Mouse (Mus musculus): ENCODE measurements around the gene Ung. TPM values are rescaled to one million over a fixed set of nuclear protein-coding genes. Genes with fewer than 3 reads are reported as not detected.
A peak's percentile ranks its signal among the peaks of the same experiment; 100 is the strongest.

The Ung gene
- total and polyA plus RNA-seq, 2 experiments from 2014 or later = 13.8 to 14.0 TPM

DNA sequence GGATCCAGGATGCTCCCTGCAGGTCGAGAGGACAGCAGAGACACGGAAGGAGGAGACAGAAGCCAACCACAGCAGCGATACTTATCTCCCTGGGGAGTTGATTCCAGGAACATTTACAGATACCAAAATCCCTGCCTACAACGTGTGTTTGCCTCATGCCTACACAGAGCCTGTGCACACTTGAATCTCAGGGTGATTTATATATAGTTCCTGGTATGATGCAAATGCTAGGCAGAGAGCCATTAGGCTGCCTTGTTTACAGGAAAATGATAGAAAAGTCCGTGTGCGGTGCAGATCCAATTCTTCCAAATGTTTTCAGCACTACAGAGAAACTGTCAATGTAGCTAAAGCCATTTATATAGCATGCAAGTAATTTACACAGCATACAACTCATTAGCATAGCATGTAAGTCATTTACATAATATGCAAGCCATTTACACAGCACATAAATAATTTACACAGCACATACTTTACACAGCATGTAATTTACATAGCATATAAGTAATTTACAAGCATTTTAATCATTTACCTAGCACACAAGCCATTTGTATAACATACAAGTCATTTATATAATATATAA lies 33.0 kb downstream of the Ung start:
- Histone ChIP-seq H3K36me3 (ENCODE audit: insufficient read depth, low read length) (no peaks in the 10 kb centered on the region), H3K4me3 (ENCODE audit: low read length) (no peak overlapping the region), H3K4me2 (ENCODE audit: low read depth, low read length) (no peak overlapping the region), H3K4me1 (ENCODE audit: insufficient read depth, low read length) (no peaks in the 10 kb centered on the region), H3K27me3 (ENCODE audit: insufficient read depth, low read length) (no peaks in the 10 kb centered on the region), H3K27ac (no peak overlapping the region), H3K9me3 (ENCODE audit: low read length) (no peaks in the 10 kb centered on the region), H3K9ac (replicated peaks; ENCODE audit: low read length) (no peak overlapping the region)
- no peak for TF ChIP-seq CTCF (IDR thresholded peaks at IDR 0.05; ENCODE audit: low read depth)
- no peak for DNase-seq (ENCODE audit: low spot score)
- ATAC-seq = no peak
- 71% methylated on average over 6 of the region's 6 CpGs for WGBS

DNA sequence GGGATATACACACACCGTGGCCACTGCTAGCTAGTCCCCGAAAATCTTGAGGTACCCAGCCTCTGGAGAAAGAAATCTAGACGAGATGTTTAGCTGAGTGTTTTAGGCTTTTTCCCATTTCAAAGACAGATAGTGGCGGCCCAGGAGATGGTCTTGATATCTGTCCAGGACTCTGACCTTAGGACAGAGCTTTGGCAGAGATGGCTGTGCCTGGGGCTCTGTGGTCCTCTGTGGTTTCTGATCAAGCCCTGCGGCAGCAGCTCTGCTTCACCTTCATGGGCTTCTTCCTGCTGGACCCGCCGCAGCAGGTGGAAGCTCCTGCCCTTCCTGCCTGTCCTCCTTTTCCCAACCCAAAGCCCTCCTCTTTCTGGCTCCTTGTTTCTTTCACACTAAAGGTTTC lies 40.2 kb downstream of the Ung start:
- H3K27ac ChIP-seq = no peak overlapping the region
- 0 out of 2 replicates have a peak, but pooled peaks cover 4% of the 10 kb centered on the region for H3K27me3 ChIP-seq (ENCODE audit: insufficient read depth, low read length)
- H3K4me2 ChIP-seq (ENCODE audit: low read depth, low read length) = no peak overlapping the region
- no peaks in the 10 kb centered on the region for H3K9me3 ChIP-seq (ENCODE audit: low read length)
- WGBS = 90% methylated on average over 7 of the region's 7 CpGs
- DNase-seq (ENCODE audit: low spot score) (no peak), ATAC-seq (no peak)
- peaks cover under 1% of the 10 kb centered on the region; the same call in 1 of the 2 replicates for H3K4me1 ChIP-seq (ENCODE audit: insufficient read depth, low read length)
- TF ChIP-seq CTCF (IDR thresholded peaks at IDR 0.05; ENCODE audit: low read depth) = no peak
- H3K4me3 ChIP-seq (ENCODE audit: low read length) = no peak overlapping the region
- H3K9ac ChIP-seq (replicated peaks; ENCODE audit: low read length) = no peak overlapping the region
- no peaks in the 10 kb centered on the region for H3K36me3 ChIP-seq (ENCODE audit: insufficient read depth, low read length)

DNA sequence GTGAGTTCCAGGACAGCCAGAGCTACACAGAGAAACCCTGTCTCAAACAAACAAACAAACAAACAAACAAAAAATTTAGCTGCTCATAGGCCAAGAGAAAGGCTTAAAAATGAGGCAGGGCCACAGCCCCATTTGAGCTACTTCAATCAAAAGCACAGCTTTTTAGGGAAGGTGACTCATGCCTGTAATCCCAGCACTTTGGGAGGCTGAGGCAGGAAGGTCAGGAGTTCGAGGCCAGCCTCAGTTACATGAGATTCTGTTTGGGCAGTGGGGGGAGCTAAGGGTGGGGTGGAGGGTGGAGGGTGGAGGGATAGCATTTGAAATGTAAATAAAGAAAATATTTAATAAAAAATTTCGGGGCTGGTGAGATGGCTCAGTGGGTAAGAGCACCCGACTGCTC lies 42.8 kb downstream of the Ung start:
- Histone ChIP-seq H3K9me3 (ENCODE audit: low read length) (no peaks in the 10 kb centered on the region), H3K4me1 (ENCODE audit: insufficient read depth, low read length) (peaks cover 5% of the 10 kb centered on the region; the same call in 1 of the 2 replicates), H3K4me2 (ENCODE audit: low read depth, low read length) (no peak overlapping the region), H3K9ac (replicated peaks; ENCODE audit: low read length) (no peak overlapping the region), H3K4me3 (ENCODE audit: low read length) (no peak overlapping the region), H3K27ac (no peak overlapping the region), H3K27me3 (ENCODE audit: insufficient read depth, low read length) (0 out of 2 replicates have a peak, but pooled peaks cover 4% of the 10 kb centered on the region), H3K36me3 (ENCODE audit: insufficient read depth, low read length) (no peaks in the 10 kb centered on the region)
- WGBS = 92% methylated on average over 3 of the region's 3 CpGs
- TF ChIP-seq CTCF (IDR thresholded peaks at IDR 0.05; ENCODE audit: low read depth) = no peak
- no peak for DNase-seq (ENCODE audit: low spot score)
- ATAC-seq = no peak

DNA sequence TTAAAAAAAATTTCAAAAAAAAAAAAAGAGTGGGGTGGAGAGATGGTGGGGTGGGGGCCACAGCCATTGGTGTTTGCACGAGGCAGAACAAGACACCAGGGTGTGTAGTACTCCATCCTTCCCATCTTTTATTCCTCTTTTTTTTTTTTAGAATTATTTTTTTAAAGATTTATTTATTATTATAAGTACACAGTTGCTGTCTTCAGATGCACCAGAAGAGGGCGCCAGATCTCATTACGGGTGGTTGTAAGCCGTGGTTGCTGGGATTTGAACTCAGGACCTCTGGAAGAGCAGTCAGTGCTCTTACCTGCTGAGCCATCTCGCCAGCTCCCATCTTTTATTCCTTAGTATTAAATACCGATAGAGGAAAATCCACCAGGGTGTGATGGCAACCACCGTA lies 43.3 kb downstream of the Ung start:
- no peaks in the 10 kb centered on the region for H3K36me3 ChIP-seq (ENCODE audit: insufficient read depth, low read length)
- H3K9ac ChIP-seq (replicated peaks; ENCODE audit: low read length) = no peak overlapping the region
- H3K4me3 ChIP-seq (ENCODE audit: low read length) = no peak overlapping the region
- WGBS = 78% methylated on average over 7 of the region's 7 CpGs
- no peak overlapping the region for H3K4me2 ChIP-seq (ENCODE audit: low read depth, low read length)
- H3K9me3 ChIP-seq (ENCODE audit: low read length) = no peaks in the 10 kb centered on the region
- no peak overlapping the region for H3K27ac ChIP-seq
- H3K4me1 ChIP-seq (ENCODE audit: insufficient read depth, low read length) = peaks cover 5% of the 10 kb centered on the region; the same call in 1 of the 2 replicates
- ATAC-seq (no peak), DNase-seq (ENCODE audit: low spot score) (no peak)
- 0 out of 2 replicates have a peak, but pooled peaks cover 4% of the 10 kb centered on the region for H3K27me3 ChIP-seq (ENCODE audit: insufficient read depth, low read length)
- peak; percentile 39 for TF ChIP-seq CTCF (IDR thresholded peaks at IDR 0.05; ENCODE audit: low read depth)

DNA sequence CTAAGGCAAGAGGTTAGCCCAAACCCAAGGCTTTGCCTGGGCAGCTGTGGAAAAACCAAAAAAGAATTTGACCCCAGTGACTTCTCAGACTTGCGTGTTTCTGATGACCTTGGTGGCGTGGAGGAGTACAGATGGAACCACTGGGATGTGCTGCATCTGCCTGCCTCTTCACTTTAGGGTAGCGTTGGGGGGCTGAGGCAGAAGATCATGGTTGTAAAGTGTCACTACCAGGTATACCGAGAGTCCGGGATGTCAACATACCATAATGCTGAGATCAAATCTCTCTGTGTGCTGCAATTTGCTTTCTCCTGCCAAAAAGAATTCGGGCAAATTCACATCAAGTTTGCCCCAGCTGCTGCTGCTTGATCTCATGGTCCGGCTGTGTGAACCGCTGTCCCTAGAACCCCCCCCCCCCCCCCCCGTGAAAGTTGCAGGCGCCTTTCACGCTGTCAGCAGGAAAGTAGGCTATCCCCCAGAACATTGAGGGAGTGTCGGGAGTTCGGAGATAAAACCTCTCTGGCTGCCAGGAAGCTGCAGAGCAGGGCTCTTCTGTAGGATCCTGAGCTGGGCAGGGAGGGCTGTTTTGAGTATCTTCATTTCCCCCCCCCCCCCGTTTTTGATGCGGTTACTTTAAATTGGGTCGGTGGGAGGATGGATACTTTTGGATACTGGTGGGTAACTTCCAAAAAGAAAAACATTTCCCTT lies 43.8 kb downstream of the Ung start:
- Histone ChIP-seq H3K4me2 (ENCODE audit: low read depth, low read length) (peak overlapping the region; percentile 16; the same call in 1 of the 2 replicates), H3K9me3 (ENCODE audit: low read length) (no peaks in the 10 kb centered on the region), H3K9ac (replicated peaks; ENCODE audit: low read length) (no peak overlapping the region), H3K36me3 (ENCODE audit: insufficient read depth, low read length) (no peaks in the 10 kb centered on the region), H3K4me1 (ENCODE audit: insufficient read depth, low read length) (peaks cover 5% of the 10 kb centered on the region; the same call in 1 of the 2 replicates), H3K4me3 (ENCODE audit: low read length) (no peak overlapping the region), H3K27me3 (ENCODE audit: insufficient read depth, low read length) (0 out of 2 replicates have a peak, but pooled peaks cover 4% of the 10 kb centered on the region), H3K27ac (no peak overlapping the region)
- DNase-seq (ENCODE audit: low spot score) (no peak), ATAC-seq (no peak)
- WGBS = 31% methylated on average over 15 of the region's 16 CpGs
- TF ChIP-seq CTCF (IDR thresholded peaks at IDR 0.05; ENCODE audit: low read depth) = no peak

DNA sequence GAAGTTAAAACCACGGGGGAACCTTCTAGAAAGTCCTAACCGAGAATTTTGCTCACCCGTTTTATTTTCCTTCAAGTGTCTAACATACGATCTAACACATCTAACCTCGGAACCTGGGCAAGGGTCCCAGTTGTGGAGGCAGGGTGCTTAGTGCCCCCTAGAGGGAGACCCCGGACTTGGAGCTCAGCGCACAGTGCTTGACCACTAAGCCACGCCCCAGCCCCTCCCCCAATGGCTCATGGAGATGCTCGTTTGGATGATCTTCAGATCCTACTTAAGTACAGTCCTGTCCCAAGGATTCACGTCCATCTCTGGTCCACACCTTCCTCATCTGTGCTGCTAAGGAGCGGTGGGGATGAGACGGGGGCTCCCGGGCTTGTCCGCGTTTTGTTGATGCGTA lies 44.5 kb downstream of the Ung start:
- peak; percentile 57 for TF ChIP-seq CTCF (IDR thresholded peaks at IDR 0.05; ENCODE audit: low read depth)
- Histone ChIP-seq H3K27ac (no peak overlapping the region), H3K4me3 (ENCODE audit: low read length) (no peak overlapping the region), H3K36me3 (ENCODE audit: insufficient read depth, low read length) (no peaks in the 10 kb centered on the region), H3K4me1 (ENCODE audit: insufficient read depth, low read length) (peaks cover 5% of the 10 kb centered on the region; the same call in 1 of the 2 replicates), H3K9me3 (ENCODE audit: low read length) (no peaks in the 10 kb centered on the region), H3K27me3 (ENCODE audit: insufficient read depth, low read length) (0 out of 2 replicates have a peak, but pooled peaks cover 4% of the 10 kb centered on the region), H3K4me2 (ENCODE audit: low read depth, low read length) (peak overlapping the region; percentile 16), H3K9ac (replicated peaks; ENCODE audit: low read length) (no peak overlapping the region)
- WGBS = 15% methylated on average over 16 of the region's 16 CpGs
- ATAC-seq (peak; percentile 48; the same call in 1 of the 2 replicates), DNase-seq (ENCODE audit: low spot score) (peak; percentile 68)
